In genomic region chr4:129227985-129228381, GRCm38 (mm10) we compare ENCODE assay signal across 8 mouse cellular contexts. TPM values are rescaled to one million over a fixed set of nuclear protein-coding genes. Genes with fewer than 3 reads are reported as not detected.
DNase-seq lines count a peak whose midpoint lies in the region; ATAC-seq and TF ChIP-seq lines count a peak whose summit lies in the region.

No protein-coding gene starts in this region.

- H3K9me3 ChIP-seq in embryonic facial prominence, embryonic 12.5 days, result no peaks in the 10 kb centered on the region
- no peaks in the 10 kb centered on the region for H3K9me3 ChIP-seq in kidney, embryonic 16.5 days (ENCODE audit: low read length)

- no peak overlapping the region; the same call in 1 of the 2 replicates for H3K9ac ChIP-seq in embryonic facial prominence, embryonic 12.5 days
- no peak overlapping the region; the same call in 1 of the 2 replicates for H3K9ac ChIP-seq in kidney, embryonic 16.5 days (replicated peaks; ENCODE audit: low read length)

- H3K4me3 ChIP-seq in embryonic facial prominence, embryonic 12.5 days, result no peak overlapping the region
- peak overlapping the region; percentile 42; the same call in 1 of the 2 replicates for H3K4me3 ChIP-seq in kidney, embryonic 16.5 days (ENCODE audit: low read length)
- no peak overlapping the region for H3K4me3 ChIP-seq in gastrocnemius, adult 2 months

- no peak for ATAC-seq in embryonic facial prominence, embryonic 12.5 days (ENCODE audit: insufficient number of reproducible peaks, insufficient read depth, low FRiP score, low TSS enrichment)
- no peak for ATAC-seq in kidney, embryonic 16.5 days (ENCODE audit: low FRiP score, low TSS enrichment)
- no peak for ATAC-seq in inflammation-experienced regulatory T-cells, adult 6 months

- peaks cover 4% of the 10 kb centered on the region; the same call in 1 of the 2 replicates for H3K36me3 ChIP-seq in embryonic facial prominence, embryonic 12.5 days
- H3K36me3 ChIP-seq in kidney, embryonic 16.5 days (ENCODE audit: insufficient read depth, low read length), result peaks cover 11% of the 10 kb centered on the region; the same call in 1 of the 2 replicates

- TF ChIP-seq CTCF in gastrocnemius, adult 2 months (IDR thresholded peaks at IDR 0.05), result no peak

- H3K27ac ChIP-seq in embryonic facial prominence, embryonic 12.5 days, result peak overlapping the region; percentile 23; the same call in 1 of the 2 replicates
- no peak overlapping the region for H3K27ac ChIP-seq in kidney, embryonic 16.5 days (ENCODE audit: low read length)
- H3K27ac ChIP-seq in gastrocnemius, adult 2 months, result no peak overlapping the region

- intact Hi-C loops in left cerebral cortex, postnatal 4 days (cut with DNase I), result no loop called here
- intact Hi-C loops in left cerebral cortex, postnatal 10 days (cut with DNase I), result no loop called here
- intact Hi-C loops in gastrocnemius, adult 2 months (cut with DNase I), result no loop called here

- peak overlapping the region; percentile 40 for H3K4me2 ChIP-seq in embryonic facial prominence, embryonic 12.5 days (replicated peaks)
- peak overlapping the region; percentile 61 for H3K4me2 ChIP-seq in kidney, embryonic 16.5 days (replicated peaks; ENCODE audit: low read depth, low read length)

- 27% methylated on average over 8 of the region's 8 CpGs for WGBS in embryonic facial prominence, embryonic 12.5 days
- WGBS in kidney, embryonic 16.5 days, result 23% methylated on average over 8 of the region's 8 CpGs

- peak; percentile 93 for DNase-seq in left cerebral cortex, postnatal 4 days
- no peak for DNase-seq in left cerebral cortex, postnatal 10 days (ENCODE audit: extremely low spot score in 1 of 2, low spot score in 2 of 2)
- DNase-seq in retina, postnatal 1 day, result peak; percentile 85
- DNase-seq in testis, postnatal 14 days (ENCODE audit: low spot score), result no peak
- DNase-seq in gastrocnemius, adult 2 months, result no peak

- peaks cover 57% of the 10 kb centered on the region for H3K4me1 ChIP-seq in embryonic facial prominence, embryonic 12.5 days
- peaks cover 66% of the 10 kb centered on the region for H3K4me1 ChIP-seq in kidney, embryonic 16.5 days (ENCODE audit: insufficient read depth, low read length)

- peaks cover 17% of the 10 kb centered on the region for H3K27me3 ChIP-seq in embryonic facial prominence, embryonic 12.5 days
- no peaks in the 10 kb centered on the region for H3K27me3 ChIP-seq in kidney, embryonic 16.5 days (ENCODE audit: insufficient read depth, low read length)

RNA-seq across cellular contexts. Expression of gene C77080, which starts 33.2 kb away (rescaled TPM):
- 10 to 100 TPM in 1 of 2 experiments, 1 to 10 TPM in 1; 9.7 to 11.7 TPM for total RNA-seq in left cerebral cortex, postnatal 4 days (2021)
- 10 to 100 TPM; 11.1 to 15.8 TPM for total RNA-seq in left cerebral cortex, postnatal 10 days (2021)
- polyA plus RNA-seq in embryonic facial prominence, embryonic 12.5 days (2016; fragmentation: Nextera tagmentation; extraction: Ambion mirVana), result 5.2 and 5.6 TPM in 2 replicates
- 9.3 and 10.4 TPM in 2 replicates for polyA plus RNA-seq in kidney, embryonic 16.5 days (2015; fragmentation: Nextera tagmentation; extraction: Ambion mirVana)
- 1 to 10 TPM; 2.0 to 2.1 TPM for total RNA-seq in gastrocnemius, adult 2 months (2021)
- under 1 TPM; 0.21 to 0.25 (median 0.24) TPM for polyA plus RNA-seq in inflammation-experienced regulatory T-cells, adult 6 months (2017; shearing (Covaris generic))

RNA-seq across cellular contexts. Expression of gene Yars, which starts 38.4 kb away (rescaled TPM):
- total RNA-seq in left cerebral cortex, postnatal 4 days (2021), result 100 to 1,000 TPM; 113 to 121 TPM
- 100 to 1,000 TPM; 103 to 105 TPM for total RNA-seq in left cerebral cortex, postnatal 10 days (2021)
- polyA plus RNA-seq in embryonic facial prominence, embryonic 12.5 days (2016; fragmentation: Nextera tagmentation; extraction: Ambion mirVana), result 90.2 and 91.4 TPM in 2 replicates
- polyA plus RNA-seq in kidney, embryonic 16.5 days (2015; fragmentation: Nextera tagmentation; extraction: Ambion mirVana), result 85.0 and 89.6 TPM in 2 replicates
- total RNA-seq in gastrocnemius, adult 2 months (2021), result 10 to 100 TPM; 39.8 to 43.0 TPM
- polyA plus RNA-seq in inflammation-experienced regulatory T-cells, adult 6 months (2017; shearing (Covaris generic)), result 10 to 100 TPM; 32.7 to 36.8 (median 35.7) TPM

RNA-seq across cellular contexts. Expression of gene S100pbp, which starts 38.5 kb away (rescaled TPM):
- 10 to 100 TPM; 40.5 to 42.1 TPM for total RNA-seq in left cerebral cortex, postnatal 4 days (2021)
- 10 to 100 TPM; 40.1 to 45.7 TPM for total RNA-seq in left cerebral cortex, postnatal 10 days (2021)
- 27.9 and 28.7 TPM in 2 replicates for polyA plus RNA-seq in embryonic facial prominence, embryonic 12.5 days (2016; fragmentation: Nextera tagmentation; extraction: Ambion mirVana)
- polyA plus RNA-seq in kidney, embryonic 16.5 days (2015; fragmentation: Nextera tagmentation; extraction: Ambion mirVana), result 23.2 and 25.6 TPM in 2 replicates
- 1 to 10 TPM; 4.7 to 4.9 TPM for total RNA-seq in gastrocnemius, adult 2 months (2021)
- 10 to 100 TPM; 18.2 to 30.2 (median 23.3) TPM for polyA plus RNA-seq in inflammation-experienced regulatory T-cells, adult 6 months (2017; shearing (Covaris generic))

RNA-seq across cellular contexts. Expression of gene Sync, which starts 59.4 kb away (rescaled TPM):
- total RNA-seq in left cerebral cortex, postnatal 4 days (2021), result 1 to 10 TPM in 1 of 2 experiments, under 1 TPM in 1; 0.58 to 1.6 TPM
- total RNA-seq in left cerebral cortex, postnatal 10 days (2021), result 1 to 10 TPM; 1.7 TPM
- 1.1 and 1.2 TPM in 2 replicates for polyA plus RNA-seq in embryonic facial prominence, embryonic 12.5 days (2016; fragmentation: Nextera tagmentation; extraction: Ambion mirVana)
- 1.2 and 1.3 TPM in 2 replicates for polyA plus RNA-seq in kidney, embryonic 16.5 days (2015; fragmentation: Nextera tagmentation; extraction: Ambion mirVana)
- 10 to 100 TPM; 39.9 to 46.5 TPM for total RNA-seq in gastrocnemius, adult 2 months (2021)
- under 1 TPM; 0.45 to 0.49 (median 0.47) TPM for polyA plus RNA-seq in inflammation-experienced regulatory T-cells, adult 6 months (2017; shearing (Covaris generic))

Comparison
In these comparisons a context has a peak if more than half of its experiments do, and no peak if none do; other contexts are left out.
1. DNase-seq: peak in left cerebral cortex, postnatal 4 days (single experiment) and retina, postnatal 1 day (single experiment); none in left cerebral cortex, postnatal 10 days (0 of 2), testis, postnatal 14 days (single experiment) and gastrocnemius, adult 2 months (single experiment).
2. RNA of gene S100pbp, which starts 38.5 kb away (total RNA-seq): 40.1 to 45.7 TPM in left cerebral cortex, postnatal 10 days and 40.5 to 42.1 TPM in left cerebral cortex, postnatal 4 days; 4.7 to 4.9 TPM in gastrocnemius, adult 2 months; every median in the first group is over 4 times any median in the second.